Mouse (Mus musculus): ENCODE measurements around the gene Iapp. TPM values are rescaled to one million over a fixed set of nuclear protein-coding genes. Genes with fewer than 3 reads are reported as not detected.
"Not testable (repeated sequence)": the region's sequence is repeated elsewhere in the genome, so short reads cannot be mapped to it uniquely, and the experiment has no call there.

Iapp gene
- not detected in 2 replicates for polyA plus RNA-seq (2016; fragmentation: Nextera tagmentation; extraction: Ambion mirVana)

DNA sequence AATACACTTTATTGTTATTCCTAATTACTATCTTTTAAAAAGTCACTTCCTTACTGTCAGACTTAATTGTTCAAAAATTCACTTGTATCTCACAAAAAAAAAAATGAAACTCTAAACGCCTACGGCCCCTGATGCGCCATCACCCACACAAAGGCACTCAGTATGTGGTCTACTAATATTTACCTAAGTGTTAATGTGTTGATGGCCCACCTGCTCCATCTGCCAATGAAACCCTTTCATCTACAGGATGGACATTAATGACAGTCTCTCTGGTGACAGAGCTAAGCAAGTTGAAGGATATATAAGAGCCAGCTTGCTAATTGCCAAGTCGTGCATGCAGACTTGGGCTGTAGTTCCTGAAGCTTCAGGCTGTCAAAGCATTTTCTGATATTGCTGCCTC, at the start of gene Iapp:
Iapp (plus strand) TSS at position 326 of the 400 bp plus-strand sequence.
- H3K36me3 ChIP-seq, result no peaks in the 10 kb centered on the region
- H3K4me1 ChIP-seq (replicated peaks), result no peaks in the 10 kb centered on the region
- 57% methylated on average over 4 of the region's 4 CpGs for WGBS
- no peak within 1 kb of the TSS for H3K4me3 ChIP-seq (replicated peaks)
- H3K27me3 ChIP-seq, result no peaks in the 10 kb centered on the region
- ATAC-seq (ENCODE audit: insufficient number of reproducible peaks, insufficient read depth, low FRiP score, low TSS enrichment, low read depth), result no peak
- H3K9ac ChIP-seq (replicated peaks), result no peak within 1 kb of the TSS
- H3K27ac ChIP-seq, result no peak within 1 kb of the TSS
- no peaks in the 10 kb centered on the region for H3K9me3 ChIP-seq
- no peak within 1 kb of the TSS for H3K4me2 ChIP-seq

DNA sequence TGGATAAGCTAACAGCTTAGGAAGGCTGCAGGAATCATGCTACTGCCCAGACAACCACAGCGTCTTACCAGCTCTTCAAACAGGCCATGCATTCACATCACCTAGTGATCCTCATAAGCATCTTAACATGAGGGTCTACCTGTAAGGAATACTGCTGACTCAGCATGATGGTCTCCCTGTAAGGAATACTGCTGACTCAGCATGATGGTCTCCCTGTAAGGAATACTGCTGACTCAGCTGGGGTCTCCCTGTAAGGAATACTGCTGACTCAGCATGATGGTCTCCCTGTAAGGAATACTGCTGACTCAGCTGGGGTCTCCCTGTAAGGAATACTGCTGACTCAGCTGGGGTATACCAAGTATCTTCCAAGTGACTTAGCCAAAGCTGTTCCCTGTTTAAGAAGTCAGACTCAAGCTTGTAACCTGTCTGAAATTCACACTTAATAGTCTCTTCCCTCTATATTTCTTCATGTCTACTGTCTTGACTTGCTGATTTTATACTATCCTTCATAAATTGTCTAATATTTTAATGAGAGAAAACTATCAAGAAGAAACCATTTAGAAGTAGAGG, 47.4 kb upstream of the Iapp start:
- not testable (repeated sequence) for H3K4me1 ChIP-seq (replicated peaks); H3K9ac ChIP-seq (replicated peaks); H3K36me3 ChIP-seq; H3K27ac ChIP-seq; H3K9me3 ChIP-seq; H3K27me3 ChIP-seq; ATAC-seq (ENCODE audit: insufficient number of reproducible peaks, insufficient read depth, low FRiP score, low TSS enrichment, low read depth); H3K4me2 ChIP-seq; H3K4me3 ChIP-seq (replicated peaks)
- WGBS, result 85% methylated on average over 1 of the region's 1 CpGs

DNA sequence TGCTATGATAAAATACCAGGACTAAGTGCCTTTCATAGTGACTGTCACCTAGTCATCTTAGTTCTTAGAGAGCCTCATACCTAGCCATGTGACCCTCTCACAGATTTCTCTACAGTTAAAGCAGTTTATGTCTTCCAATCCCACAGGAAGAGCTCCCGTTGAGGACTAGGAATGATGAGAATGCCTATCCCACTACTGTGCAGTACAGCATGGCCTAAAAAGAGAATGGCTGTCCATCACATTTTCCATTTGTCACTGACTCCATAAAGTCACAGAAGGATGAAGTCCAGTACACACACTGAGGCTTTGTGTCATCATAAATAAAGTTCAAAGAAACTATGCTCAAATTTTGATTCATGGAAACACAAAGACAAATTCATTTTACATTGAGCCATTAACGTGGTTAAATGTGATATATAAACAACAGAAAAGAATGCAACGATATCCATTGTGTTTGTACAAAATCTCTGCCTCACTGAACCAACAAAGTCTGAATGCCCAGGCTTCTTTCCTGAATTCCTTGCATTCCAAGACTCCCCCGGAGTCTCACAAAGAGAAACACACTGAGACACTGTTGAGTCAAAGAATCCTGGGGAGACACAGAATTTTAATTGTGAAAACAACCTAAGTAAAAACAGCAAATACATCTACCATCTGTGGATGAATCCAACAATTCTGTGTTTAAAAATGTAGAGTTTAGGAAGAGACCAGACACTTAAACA, 22.3 kb upstream of the Iapp start:
- Histone ChIP-seq H3K27me3 (no peaks in the 10 kb centered on the region), H3K36me3 (no peaks in the 10 kb centered on the region), H3K4me2 (no peak overlapping the region), H3K9me3 (no peaks in the 10 kb centered on the region), H3K27ac (no peak overlapping the region), H3K4me1 (replicated peaks) (no peaks in the 10 kb centered on the region), H3K9ac (replicated peaks) (no peak overlapping the region), H3K4me3 (replicated peaks) (no peak overlapping the region)
- no peak for ATAC-seq (ENCODE audit: insufficient number of reproducible peaks, insufficient read depth, low FRiP score, low TSS enrichment, low read depth)
- WGBS, result 51% methylated on average over 4 of the region's 4 CpGs

DNA sequence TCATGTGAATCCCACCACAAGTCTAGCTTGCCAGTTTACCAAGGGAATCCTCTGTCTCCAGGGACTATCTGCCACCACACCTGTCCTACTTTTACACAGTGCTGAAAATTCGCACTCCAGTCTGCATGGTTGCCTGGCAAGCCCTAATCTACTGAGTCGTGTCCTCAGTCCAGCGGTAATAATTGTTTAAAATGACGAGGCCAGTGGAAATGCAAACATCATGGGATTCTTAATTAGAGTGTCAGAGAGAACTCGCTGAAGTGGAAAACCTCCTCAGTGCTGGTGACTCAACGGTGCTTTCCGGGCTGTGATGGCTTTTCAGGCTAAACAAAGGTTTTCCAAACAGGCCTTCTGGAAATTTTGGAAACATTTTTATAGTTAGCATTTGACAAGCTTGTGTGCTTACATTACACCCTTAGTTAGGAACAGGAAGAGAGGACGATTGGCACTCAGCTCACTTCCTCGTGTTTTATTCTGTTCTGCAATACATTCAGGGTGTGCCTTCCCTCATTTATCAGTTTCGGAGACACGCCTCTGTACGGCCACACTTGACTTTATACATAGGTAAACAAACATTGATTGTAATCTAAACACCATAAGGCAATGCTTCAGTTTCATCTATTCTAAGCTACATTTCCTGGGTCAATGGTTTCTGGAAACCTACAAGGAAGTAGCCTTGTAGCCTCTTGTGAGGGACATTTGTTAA, 8.7 kb upstream of the Iapp start:
- Histone ChIP-seq H3K27ac (no peak overlapping the region), H3K4me2 (no peak overlapping the region), H3K36me3 (no peaks in the 10 kb centered on the region), H3K4me3 (replicated peaks) (no peak overlapping the region), H3K27me3 (no peaks in the 10 kb centered on the region), H3K9ac (replicated peaks) (no peak overlapping the region), H3K4me1 (replicated peaks) (no peaks in the 10 kb centered on the region), H3K9me3 (no peaks in the 10 kb centered on the region)
- WGBS, result 85% methylated on average over 12 of the region's 12 CpGs
- no peak for ATAC-seq (ENCODE audit: insufficient number of reproducible peaks, insufficient read depth, low FRiP score, low TSS enrichment, low read depth)

DNA sequence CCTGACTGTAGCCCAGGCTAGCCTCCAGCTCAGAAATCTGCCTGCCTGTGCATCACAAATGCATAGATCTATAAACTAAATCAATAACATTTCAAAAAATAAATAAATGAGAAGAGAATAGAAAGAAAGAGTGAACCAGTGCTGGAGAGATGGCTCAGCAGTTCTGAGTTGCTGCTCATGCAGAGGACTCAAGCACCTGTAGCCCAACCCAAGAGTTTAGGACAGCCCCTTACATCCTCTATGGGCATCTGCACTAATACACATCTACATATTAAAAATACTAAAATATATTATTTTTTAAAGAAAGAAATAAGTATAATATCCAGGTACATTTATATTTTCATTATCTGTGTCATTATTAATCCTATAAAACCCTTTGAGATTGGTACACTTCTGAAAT, 6.9 kb downstream of the Iapp start:
- no peak overlapping the region for H3K9ac ChIP-seq (replicated peaks)
- no peak overlapping the region for H3K27ac ChIP-seq
- H3K9me3 ChIP-seq, result peaks cover 10% of the 10 kb centered on the region
- no peaks in the 10 kb centered on the region for H3K4me1 ChIP-seq (replicated peaks)
- H3K27me3 ChIP-seq, result no peaks in the 10 kb centered on the region
- no peaks in the 10 kb centered on the region for H3K36me3 ChIP-seq
- H3K4me2 ChIP-seq, result no peak overlapping the region
- 0 out of 2 replicates have a peak, but pooled peaks have one; percentile 78 for ATAC-seq (ENCODE audit: insufficient number of reproducible peaks, insufficient read depth, low FRiP score, low TSS enrichment, low read depth)
- no peak overlapping the region for H3K4me3 ChIP-seq (replicated peaks)

DNA sequence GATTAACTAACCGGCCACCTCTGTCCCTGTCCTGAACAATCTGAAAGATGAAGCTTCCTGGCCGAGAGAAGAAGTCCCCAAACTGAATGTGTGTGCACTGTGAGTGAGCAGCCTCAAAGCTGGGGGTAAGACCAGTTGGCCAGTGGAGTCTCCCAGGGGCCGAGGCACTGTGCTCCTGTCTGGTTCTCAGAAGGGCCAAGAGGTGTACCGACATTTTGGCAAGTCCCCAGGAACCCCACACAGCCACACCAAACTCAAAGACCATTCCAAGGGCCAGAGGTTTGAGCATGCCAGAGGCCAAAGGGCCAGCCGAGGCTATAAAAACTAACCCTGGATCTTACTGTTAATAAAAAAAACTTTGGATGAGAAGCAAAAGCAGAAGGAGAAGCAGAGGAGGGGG, 16.1 kb downstream of the Iapp start:
- Histone ChIP-seq H3K4me1 (replicated peaks) (no peaks in the 10 kb centered on the region), H3K27ac (no peak overlapping the region), H3K9me3 (peaks cover 7% of the 10 kb centered on the region), H3K9ac (replicated peaks) (no peak overlapping the region), H3K27me3 (no peaks in the 10 kb centered on the region), H3K4me2 (no peak overlapping the region), H3K36me3 (no peaks in the 10 kb centered on the region), H3K4me3 (replicated peaks) (no peak overlapping the region)
- WGBS, result 80% methylated on average over 5 of the region's 5 CpGs
- no peak for ATAC-seq (ENCODE audit: insufficient number of reproducible peaks, insufficient read depth, low FRiP score, low TSS enrichment, low read depth)

DNA sequence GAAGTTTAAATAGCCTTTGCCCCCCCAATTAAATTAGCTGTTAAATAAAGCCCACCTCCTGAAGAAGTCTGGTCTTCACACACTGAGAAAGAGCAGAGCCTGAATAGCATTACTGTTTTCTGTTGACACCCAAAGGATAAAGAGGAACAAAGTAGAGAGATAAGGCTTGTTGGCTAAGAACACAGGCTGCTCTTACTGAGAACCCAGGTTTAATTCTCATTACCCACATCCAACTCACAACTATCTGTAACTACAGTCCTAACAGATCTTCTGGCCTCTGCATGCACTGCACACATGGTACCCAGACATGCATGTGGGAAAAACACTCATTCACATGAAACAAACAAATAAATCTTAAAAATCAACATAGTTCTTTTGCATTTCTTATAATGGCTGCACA, 18.9 kb downstream of the Iapp start:
- ATAC-seq (ENCODE audit: insufficient number of reproducible peaks, insufficient read depth, low FRiP score, low TSS enrichment, low read depth), result no peak
- Histone ChIP-seq H3K4me2 (no peak overlapping the region), H3K9me3 (no peaks in the 10 kb centered on the region), H3K4me1 (replicated peaks) (no peaks in the 10 kb centered on the region), H3K4me3 (replicated peaks) (no peak overlapping the region), H3K27me3 (no peaks in the 10 kb centered on the region), H3K9ac (replicated peaks) (no peak overlapping the region), H3K27ac (no peak overlapping the region), H3K36me3 (no peaks in the 10 kb centered on the region)

DNA sequence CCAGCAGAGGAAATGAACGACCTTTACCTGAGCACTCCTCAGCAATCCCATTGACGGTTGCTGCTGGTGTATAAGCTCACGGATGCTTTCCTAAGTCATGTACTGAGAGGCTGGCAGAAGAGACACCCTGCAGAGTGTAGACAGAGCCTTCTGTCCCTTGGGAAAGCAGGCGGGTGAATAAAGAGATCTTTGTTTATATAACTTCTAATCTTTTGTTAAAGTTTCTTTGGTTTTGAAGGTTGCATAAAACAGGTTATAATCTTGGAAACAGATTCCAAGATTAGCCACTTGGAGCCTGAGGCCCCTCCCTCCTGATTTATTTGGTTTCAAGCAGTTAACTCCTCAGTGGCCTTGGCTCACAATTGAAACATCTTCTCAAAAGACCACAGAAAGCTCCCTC, 24.7 kb downstream of the Iapp start, which contains the start of gene Slco1a5:
Slco1a5 (minus strand) TSS at position 101 of the 400 bp plus-strand sequence.
- no peak for ATAC-seq (ENCODE audit: insufficient number of reproducible peaks, insufficient read depth, low FRiP score, low TSS enrichment, low read depth)
- no peak within 1 kb of the TSS for H3K4me2 ChIP-seq
- 49% methylated on average over 4 of the region's 4 CpGs for WGBS

DNA sequence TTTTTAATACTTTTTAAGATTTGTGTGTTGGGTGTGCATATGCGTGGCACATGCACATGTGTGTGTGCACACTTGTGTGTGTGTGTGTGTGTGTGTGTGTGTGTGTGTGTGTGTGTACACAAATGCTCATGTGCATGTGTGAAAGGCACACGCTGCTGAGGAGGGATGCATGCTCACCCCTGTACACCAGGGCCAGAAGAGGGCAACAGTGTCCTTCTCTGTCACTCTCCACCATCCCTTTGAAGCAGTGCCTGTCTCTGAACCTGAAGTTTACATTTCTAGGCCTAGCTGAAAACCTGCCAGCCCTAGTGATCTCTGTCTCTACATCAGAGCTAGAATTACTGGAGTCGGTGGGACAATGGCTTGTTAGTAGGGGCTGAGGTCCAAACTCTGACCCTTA, 28.4 kb downstream of the Iapp start:
- WGBS, result 61% methylated on average over 3 of the region's 3 CpGs
- no peaks in the 10 kb centered on the region for H3K4me1 ChIP-seq (replicated peaks)
- ATAC-seq (ENCODE audit: insufficient number of reproducible peaks, insufficient read depth, low FRiP score, low TSS enrichment, low read depth), result no peak
- H3K9me3 ChIP-seq, result no peaks in the 10 kb centered on the region
- H3K9ac ChIP-seq (replicated peaks), result no peak overlapping the region
- H3K36me3 ChIP-seq, result no peaks in the 10 kb centered on the region
- H3K4me2 ChIP-seq, result no peak overlapping the region
- no peaks in the 10 kb centered on the region for H3K27me3 ChIP-seq
- no peak overlapping the region for H3K4me3 ChIP-seq (replicated peaks)
- H3K27ac ChIP-seq, result no peak overlapping the region

More for the DNA sequence above, 24.7 kb downstream of the Iapp start, which contains the start of gene Slco1a5:
- Histone ChIP-seq H3K9me3 (no peaks in the 10 kb centered on the region), H3K4me1 (replicated peaks) (no peaks in the 10 kb centered on the region), H3K4me3 (replicated peaks) (no peak within 1 kb of the TSS), H3K27me3 (no peaks in the 10 kb centered on the region), H3K9ac (replicated peaks) (no peak within 1 kb of the TSS), H3K27ac (no peak within 1 kb of the TSS), H3K36me3 (no peaks in the 10 kb centered on the region)

DNA sequence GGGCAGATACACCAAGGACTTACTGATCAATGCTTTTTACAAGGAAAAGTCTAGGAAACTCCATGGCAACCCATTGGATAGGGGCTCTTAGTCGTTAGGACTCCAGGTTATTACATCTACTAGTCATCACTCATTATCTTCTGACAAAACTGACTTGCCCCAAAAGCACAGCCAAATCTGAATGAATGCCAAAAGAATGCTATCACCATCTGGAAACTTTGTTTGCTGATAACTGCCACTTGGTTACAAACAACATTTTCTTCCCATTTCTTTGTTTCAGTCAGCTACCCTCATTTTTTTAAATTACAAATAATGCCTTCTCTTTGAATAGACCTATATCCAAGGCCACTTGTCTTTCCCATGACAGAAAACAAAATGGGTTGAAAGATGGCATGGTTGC, 31.0 kb downstream of the Iapp start:
- Histone ChIP-seq H3K4me3 (replicated peaks) (no peak overlapping the region), H3K27ac (no peak overlapping the region), H3K27me3 (no peaks in the 10 kb centered on the region), H3K36me3 (no peaks in the 10 kb centered on the region), H3K4me2 (no peak overlapping the region), H3K9ac (replicated peaks) (no peak overlapping the region), H3K9me3 (no peaks in the 10 kb centered on the region), H3K4me1 (replicated peaks) (no peaks in the 10 kb centered on the region)
- 64% methylated on average over 1 of the region's 1 CpGs for WGBS
- ATAC-seq (ENCODE audit: insufficient number of reproducible peaks, insufficient read depth, low FRiP score, low TSS enrichment, low read depth), result no peak

DNA sequence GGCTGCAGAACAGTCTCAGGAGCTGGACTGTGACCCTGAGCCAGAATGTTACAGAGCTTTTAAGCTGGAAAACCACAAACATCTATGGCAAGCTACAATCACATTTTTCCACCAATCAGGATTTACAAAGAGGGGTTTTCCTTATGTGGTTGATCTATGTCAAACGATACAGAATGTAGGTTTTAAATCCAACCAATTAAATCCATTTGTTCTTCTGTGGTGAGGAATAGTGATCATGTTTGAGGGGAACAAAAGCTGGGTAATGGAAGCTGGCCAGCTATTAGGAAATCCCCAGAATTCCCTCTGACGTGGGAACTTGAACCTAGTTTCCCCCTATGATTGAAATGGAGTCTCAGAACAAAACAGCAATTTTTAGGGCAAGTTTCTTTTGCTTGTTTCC, 40.7 kb downstream of the Iapp start:
- H3K4me1 ChIP-seq (replicated peaks), result no peaks in the 10 kb centered on the region
- H3K27me3 ChIP-seq, result no peaks in the 10 kb centered on the region
- H3K27ac ChIP-seq, result no peak overlapping the region
- H3K36me3 ChIP-seq, result no peaks in the 10 kb centered on the region
- H3K4me2 ChIP-seq, result no peak overlapping the region
- no peaks in the 10 kb centered on the region for H3K9me3 ChIP-seq
- H3K4me3 ChIP-seq (replicated peaks), result no peak overlapping the region
- ATAC-seq (ENCODE audit: insufficient number of reproducible peaks, insufficient read depth, low FRiP score, low TSS enrichment, low read depth), result no peak
- 70% methylated on average over 2 of the region's 2 CpGs for WGBS
- no peak overlapping the region for H3K9ac ChIP-seq (replicated peaks)
